Mouse (Mus musculus) ES-E14 (cell line): ENCODE data around the gene Ugt2a1.

Experiments used
- HCFC1 ChIP-seq: IDR thresholded peaks from 2 replicates; pipeline ENCODE4 v1.6.1; 2012; ENCODE audit warnings: low read length, inconsistent platforms, borderline replicate concordance; ENCODE audit not compliant: insufficient read depth
- ZC3H11A ChIP-seq: IDR thresholded peaks from 2 replicates; pipeline ENCODE4 v1.6.1; 2012; ENCODE audit warnings: low read depth, mild to moderate bottlenecking, inconsistent platforms, low read length, borderline replicate concordance
- ZNF384 ChIP-seq: IDR thresholded peaks from 2 replicates; pipeline ENCODE4 v1.6.1; 2012; ENCODE audit warnings: low read depth, low read length, inconsistent platforms

- TF ChIP-seq HCFC1 (no peak), ZC3H11A (no peak), ZNF384 (no peak)
Measured at GRCm38 (mm10) chr5:87482160-87482559, 8.5 kb downstream of the Ugt2a1 start, which contains the start of gene Ugt2a2.
